Mouse (Mus musculus) embryonic stem cell, embryonic (primary cell): ENCODE results near the gene Hsd17b14.

ENCODE experiments used
- CTCF ChIA-PET, 4 experiments: fragments of 300-600 bp in 2 of 4; fragments of 350-600 bp in 2 of 4; sonication (Branson Sonifier 250); formaldehyde crosslinking; loops; one replicate each; lab custom pipeline; 2022; ENCODE audit warnings: inconsistent platforms in 2 of 4; lab: Charles Lee
- POLR2A ChIA-PET, 4 experiments: fragments of 300-600 bp in 2 of 4; fragments of 350-600 bp in 2 of 4; sonication (Branson Sonifier 250); formaldehyde crosslinking; loops; one replicate each; lab custom pipeline; 2022; ENCODE audit warnings: antibody characterized with exemption in 4 of 4, inconsistent platforms in 1 of 4; lab: Charles Lee

The Hsd17b14 gene

GRCm38 (mm10) chr7:45544525-45544924 lies 10.2 kb upstream of the Hsd17b14 start:
- ChIA-PET POLR2A (interaction anchor here in 2 of 4 experiments (0.8 to 20.6 kb wide), 9 partner anchors 9 to 143 kb away, joined by 3 to 1068 read pairs (median 4); partner anchors contain the start of genes Plekha4 (in 2 of the 2), Ppp1r15a (in 2 of the 2) and Bcat2 (in 1 of the 2)), CTCF (interaction anchor here in 2 of 4 experiments (0.6 to 1.4 kb wide), 11 partner anchors 9 to 560 kb away, joined by 3 to 5 read pairs (median 3); partner anchors contain the start of gene Kcna7 (in 1 of the 2))

- CTCF ChIA-PET = interaction anchor here (0.6 to 2.8 kb wide), 15 partner anchors 9 to 252 kb away, joined by 3 to 13 read pairs (median 3); partner anchors contain the start of genes Gys1 (in 1 of the 4), Plekha4 (in 1 of the 4) and Ppp1r15a (in 1 of the 4)
- POLR2A ChIA-PET = interaction anchor here (0.5 to 21.4 kb wide), 68 partner anchors 9 to 209 kb away, joined by 3 to 1068 read pairs (median 5); partner anchors contain the start of genes Ftl1 (in 3 of the 4), Plekha4 (in 3 of the 4), Ppp1r15a (in 3 of the 4) and Bcat2 (in 2 of the 4)
Observed at GRCm38 (mm10) chr7:45549641-45550436, 4.9 kb upstream of the Hsd17b14 start.

GRCm38 (mm10) chr7:45550821-45551511 lies 3.7 kb upstream of the Hsd17b14 start:
- ChIA-PET CTCF (interaction anchor here (0.6 to 2.8 kb wide), 12 partner anchors 10 to 285 kb away, joined by 3 to 13 read pairs (median 3); no protein-coding TSS in a partner anchor), POLR2A (interaction anchor here (0.5 to 21.4 kb wide), 66 partner anchors 8 to 423 kb away, joined by 3 to 1068 read pairs (median 5); partner anchors contain the start of genes Plekha4 (in 4 of the 4), Ppp1r15a (in 4 of the 4), Ftl1 (in 3 of the 4) and Bcat2 (in 2 of the 4))

GRCm38 (mm10) chr7:45551512-45551883 lies 3.2 kb upstream of the Hsd17b14 start:
- ChIA-PET POLR2A (interaction anchor here (0.6 to 21.4 kb wide), 36 partner anchors 8 to 370 kb away, joined by 3 to 1068 read pairs (median 6); partner anchors contain the start of genes Plekha4 (in 4 of the 4), Ppp1r15a (in 4 of the 4), Bcat2 (in 2 of the 4) and Ftl1 (in 2 of the 4)), CTCF (interaction anchor here in 1 of 4 experiments (0.6 to 2.8 kb wide), 4 partner anchors 35 to 286 kb away, joined by 3 to 13 read pairs (median 3); no protein-coding TSS in a partner anchor)

GRCm38 (mm10) chr7:45553519-45553918 lies 1.2 kb upstream of the Hsd17b14 start:
- ChIA-PET CTCF (interaction anchor here in 2 of 4 experiments (0.6 to 1.5 kb wide), 7 partner anchors 9 to 78 kb away, joined by 3 to 7 read pairs (median 3); no protein-coding TSS in a partner anchor), POLR2A (interaction anchor here in 3 of 4 experiments (0.5 to 21.4 kb wide), 32 partner anchors 9 to 165 kb away, joined by 3 to 1068 read pairs (median 4); partner anchors contain the start of genes Bcat2 (in 2 of the 3), Ftl1 (in 2 of the 3), Plekha4 (in 2 of the 3) and Ppp1r15a (in 2 of the 3))

- CTCF ChIA-PET = interaction anchor here in 2 of 4 experiments (0.6 to 1.4 kb wide), 4 partner anchors 9 to 79 kb away, joined by 3 read pairs; no protein-coding TSS in a partner anchor
- POLR2A ChIA-PET = interaction anchor here in 3 of 4 experiments (0.8 to 21.4 kb wide), 29 partner anchors 9 to 164 kb away, joined by 3 to 1068 read pairs (median 5); partner anchors contain the start of genes Plekha4 (in 3 of the 3), Ppp1r15a (in 3 of the 3), Bcat2 (in 2 of the 3) and Ftl1 (in 2 of the 3)
Observed at GRCm38 (mm10) chr7:45553990-45554389, 703 bp upstream of the Hsd17b14 start.

GRCm38 (mm10) chr7:45555787-45556186 lies 1.1 kb downstream of the Hsd17b14 start:
- POLR2A ChIA-PET = interaction anchor here (0.6 to 21.4 kb wide), 18 partner anchors 11 to 99 kb away, joined by 3 to 1068 read pairs (median 7); partner anchors contain the start of genes Plekha4 (in 3 of the 4), Ppp1r15a (in 3 of the 4), Bcat2 (in 2 of the 4) and Bax (in 1 of the 4)
- CTCF ChIA-PET = interaction anchor here (0.5 to 2.8 kb wide), 22 partner anchors 10 to 127 kb away, joined by 3 to 13 read pairs (median 4); no protein-coding TSS in a partner anchor

GRCm38 (mm10) chr7:45558907-45559306 lies 4.2 kb downstream of the Hsd17b14 start:
- CTCF ChIA-PET = interaction anchor here (0.5 to 4.2 kb wide), 26 partner anchors 8 to 526 kb away, joined by 3 to 27 read pairs (median 4); partner anchors contain the start of gene Gys1 (in 1 of the 4)
- POLR2A ChIA-PET = interaction anchor here (0.6 to 46.0 kb wide), 78 partner anchors 5 to 743 kb away, joined by 3 to 1068 read pairs (median 6); partner anchors contain the start of genes Plekha4 (in 4 of the 4), Ppp1r15a (in 4 of the 4), Bax (in 2 of the 4) and Bcat2 (in 2 of the 4)

GRCm38 (mm10) chr7:45560241-45560640 lies 5.5 kb downstream of the Hsd17b14 start:
- ChIA-PET CTCF (interaction anchor here (0.6 to 4.2 kb wide), 19 partner anchors 8 to 413 kb away, joined by 3 to 27 read pairs (median 4); partner anchors contain the start of gene Nucb1 (in 1 of the 4)), POLR2A (interaction anchor here (0.6 to 46.0 kb wide), 54 partner anchors 6 to 455 kb away, joined by 3 to 1068 read pairs (median 6); partner anchors contain the start of genes Ftl1 (in 3 of the 4), Plekha4 (in 3 of the 4), Ppp1r15a (in 3 of the 4) and Bax (in 2 of the 4))

GRCm38 (mm10) chr7:45560843-45561623 lies 6.3 kb downstream of the Hsd17b14 start:
- ChIA-PET CTCF (interaction anchor here (0.5 to 4.2 kb wide), 26 partner anchors 10 to 386 kb away, joined by 3 to 27 read pairs (median 4); partner anchors contain the start of genes Nucb1 (in 1 of the 4), Syngr4 (in 1 of the 4) and Tmem143 (in 1 of the 4)), POLR2A (interaction anchor here (0.5 to 46.0 kb wide), 50 partner anchors 7 to 574 kb away, joined by 3 to 1068 read pairs (median 5); partner anchors contain the start of genes Plekha4 (in 3 of the 4), Ppp1r15a (in 3 of the 4), Bax (in 2 of the 4) and Bcat2 (in 2 of the 4))

GRCm38 (mm10) chr7:45561624-45562520 lies 7.2 kb downstream of the Hsd17b14 start:
- POLR2A ChIA-PET = interaction anchor here (0.5 to 46.0 kb wide), 42 partner anchors 8 to 575 kb away, joined by 3 to 1068 read pairs (median 5); partner anchors contain the start of genes Bax (in 2 of the 4), Bcat2 (in 2 of the 4), Plekha4 (in 2 of the 4) and Ppp1r15a (in 2 of the 4)
- CTCF ChIA-PET = interaction anchor here in 3 of 4 experiments (0.6 to 4.2 kb wide), 21 partner anchors 9 to 139 kb away, joined by 3 to 27 read pairs (median 5); partner anchors contain the start of gene Nucb1 (in 1 of the 3)

- ChIA-PET CTCF (interaction anchor here in 2 of 4 experiments (0.8 to 2.3 kb wide), 4 partner anchors 9 to 25 kb away, joined by 4 to 13 read pairs (median 6); no protein-coding TSS in a partner anchor), POLR2A (interaction anchor here (0.7 to 46.0 kb wide), 16 partner anchors 6 to 105 kb away, joined by 3 to 1068 read pairs (median 60); partner anchors contain the start of genes Plekha4 (in 3 of the 4), Ppp1r15a (in 3 of the 4), Bax (in 2 of the 4) and Ftl1 (in 2 of the 4))
Observed at GRCm38 (mm10) chr7:45564811-45565210, 10.1 kb downstream of the Hsd17b14 start.

GRCm38 (mm10) chr7:45565446-45565845 lies 10.8 kb downstream of the Hsd17b14 start:
- POLR2A ChIA-PET = interaction anchor here (0.7 to 46.0 kb wide), 27 partner anchors 7 to 169 kb away, joined by 3 to 1068 read pairs (median 11); partner anchors contain the start of genes Ftl1 (in 3 of the 4), Bax (in 2 of the 4), Hsd17b14 (in 2 of the 4) and Plekha4 (in 2 of the 4)
- CTCF ChIA-PET = interaction anchor here in 2 of 4 experiments (1.0 to 2.3 kb wide), 5 partner anchors 9 to 24 kb away, joined by 4 to 13 read pairs (median 5); no protein-coding TSS in a partner anchor
